Mouse (Mus musculus) neutrophil, adult 83 days (primary cell): ENCODE data around the gene B3gnt8. TPM values are rescaled to one million over a fixed set of nuclear protein-coding genes. Genes with fewer than 3 reads are reported as not detected.

ENCODE experiments used
- total RNA-seq, 2 experiments: library from RNA; stranded (reverse); gene quantifications; one replicate each; pipeline ENCODE4 v1.2.4; 2023

Gene B3gnt8
- 10 to 100 TPM; 18.8 to 19.7 TPM for total RNA-seq

GRCm38 (mm10) chr7:25626509-25627430 is at the start of gene B3gnt8:
Gene B3gnt8 (plus strand): TSS chr7:25626654.

GRCm38 (mm10) chr7:25615706-25616011 is 10.8 kb upstream of the B3gnt8 start, which contains the start of gene Erich4:
Gene Erich4 (minus strand): TSS chr7:25615892.

GRCm38 (mm10) chr7:25618865-25619721 is 7.4 kb upstream of the B3gnt8 start, which contains the start of gene Dmac2:
Gene Dmac2 (plus strand): TSS chr7:25619414.

GRCm38 (mm10) chr7:25658657-25659472 is 32.4 kb downstream of the B3gnt8 start, which contains the start of the genes Bckdha and Exosc5:
Gene Bckdha (minus strand): TSS chr7:25658981.
Gene Exosc5 (plus strand): TSS chr7:25659164.

GRCm38 (mm10) chr7:25674719-25675300 is 48.4 kb downstream of the B3gnt8 start, which contains the start of gene Tmem91:
Gene Tmem91 (minus strand): TSS chr7:25675166.

GRCm38 (mm10) chr7:25680514-25681258 is 54.2 kb downstream of the B3gnt8 start, which contains the start of gene B9d2:
Gene B9d2 (plus strand): TSS chr7:25680780.

Other genes with a start within 250 kb of the B3gnt8 start
- 10 to 100 TPM; 30.2 to 37.9 TPM for gene Lipe, start 227.9 kb upstream of the B3gnt8 start, total RNA-seq
- not detected for gene Cxcl17, start 213.8 kb upstream of the B3gnt8 start, total RNA-seq
- gene Ceacam1, start 149.1 kb upstream of the B3gnt8 start, total RNA-seq = 100 to 1,000 TPM; 260 to 292 TPM
- gene Ceacam2, start 86.8 kb upstream of the B3gnt8 start, total RNA-seq = 10 to 100 TPM; 33.7 to 37.6 TPM
- not detected for gene Erich4, start 10.8 kb upstream of the B3gnt8 start, total RNA-seq
- gene Dmac2, start 7.2 kb upstream of the B3gnt8 start, total RNA-seq = 10 to 100 TPM; 15.4 to 16.4 TPM
- gene Bckdha, start 32.3 kb downstream of the B3gnt8 start, total RNA-seq = 10 to 100 TPM; 34.9 to 39.7 TPM
- gene Exosc5, start 32.5 kb downstream of the B3gnt8 start, total RNA-seq = 10 to 100 TPM; 29.7 to 32.1 TPM
- under 1 TPM in 1 of 2 experiments, not detected in 1; 0.71 TPM for gene Tmem91, start 48.5 kb downstream of the B3gnt8 start, total RNA-seq
- 10 to 100 TPM; 24.9 to 25.6 TPM for gene B9d2, start 54.1 kb downstream of the B3gnt8 start, total RNA-seq
- 100 to 1,000 TPM; 177 to 185 TPM for gene Tgfb1, start 60.3 kb downstream of the B3gnt8 start, total RNA-seq
- 10 to 100 TPM; 53.4 to 61.4 TPM for gene Ccdc97, start 92.4 kb downstream of the B3gnt8 start, total RNA-seq
- 100 to 1,000 TPM; 215 to 216 TPM for gene Hnrnpul1, start 128.1 kb downstream of the B3gnt8 start, total RNA-seq
- gene Axl, start 162.1 kb downstream of the B3gnt8 start, total RNA-seq = 1 to 10 TPM; 3.4 to 6.4 TPM
- gene Cyp2s1, start 190.3 kb downstream of the B3gnt8 start, total RNA-seq = not detected